Mouse (Mus musculus): ENCODE data around the gene Mettl1. TPM values are rescaled to one million over a fixed set of nuclear protein-coding genes. Genes with fewer than 3 reads are reported as not detected.

Mettl1 gene
- polyA plus RNA-seq, 2 experiments: 12.5 to 19.3 TPM

- WGBS (ENCODE audit: insufficient replicate concordance): 59% methylated on average over 8 of the region's 8 CpGs
- no peaks in the 10 kb centered on the region for H3K9me3 ChIP-seq (ENCODE audit: control insufficient read depth, low read length)
These were observed 42.2 kb downstream of the Mettl1 start for GRCm38 (mm10) chr10:127083292-127083914.

GRCm38 (mm10) chr10:127083915-127084306, 42.7 kb downstream of the Mettl1 start:
- no peak for TF ChIP-seq EP300 (IDR thresholded peaks at IDR 0.05; ENCODE audit: low read depth)
- peak; percentile 23 for TF ChIP-seq CTCF (IDR thresholded peaks at IDR 0.05; ENCODE audit: low read depth)
- Histone ChIP-seq H3K4me3 (ENCODE audit: insufficient read depth in 1 of 2, low read depth in 2 of 2, low read length in 2 of 2) (no peak overlapping the region), H3K36me3 (replicated peaks; ENCODE audit: control insufficient read depth, insufficient read depth, low read depth) (no peaks in the 10 kb centered on the region), H3K9me3 (ENCODE audit: control insufficient read depth, low read length) (no peaks in the 10 kb centered on the region), H3K27ac (no peak overlapping the region), H3K9ac (replicated peaks) (no peak overlapping the region), H3K4me2 (ENCODE audit: low read depth) (no peak overlapping the region), H3K4me1 (replicated peaks; ENCODE audit: control insufficient read depth in 2 of 2, insufficient read depth in 2 of 2, low read length in 1 of 2) (peaks cover 0 to 2% of the 10 kb centered on the region in 2 experiments; a peak in 2 of 4 replicates), H3K27me3 (ENCODE audit: control insufficient read depth, insufficient read depth, low read length) (peaks cover 30% of the 10 kb centered on the region)
- no peak for DNase-seq (ENCODE audit: low read depth in 3 of 3, low spot score in 3 of 3)
- 68% methylated on average over 5 of the region's 5 CpGs for WGBS (ENCODE audit: insufficient replicate concordance)
- no peak for ATAC-seq (ENCODE audit: insufficient read depth)

More at GRCm38 (mm10) chr10:127083292-127083914, 42.2 kb downstream of the Mettl1 start:
- Histone ChIP-seq H3K36me3 (replicated peaks; ENCODE audit: control insufficient read depth, insufficient read depth, low read depth) (no peaks in the 10 kb centered on the region), H3K9ac (replicated peaks) (no peak overlapping the region), H3K27me3 (ENCODE audit: control insufficient read depth, insufficient read depth, low read length) (peaks cover 35% of the 10 kb centered on the region), H3K4me2 (ENCODE audit: low read depth) (no peak overlapping the region), H3K27ac (no peak overlapping the region), H3K4me3 (ENCODE audit: insufficient read depth in 1 of 2, low read depth in 2 of 2, low read length in 2 of 2) (no peak overlapping the region), H3K4me1 (replicated peaks; ENCODE audit: control insufficient read depth in 2 of 2, insufficient read depth in 2 of 2, low read length in 1 of 2) (peaks cover 0 to 2% of the 10 kb centered on the region in 2 experiments; a peak in 2 of 4 replicates)
- no peak for TF ChIP-seq EP300 (IDR thresholded peaks at IDR 0.05; ENCODE audit: low read depth)
- TF ChIP-seq CTCF (IDR thresholded peaks at IDR 0.05; ENCODE audit: low read depth): no peak
- DNase-seq (ENCODE audit: low read depth in 3 of 3, low spot score in 3 of 3) (no peak), ATAC-seq (ENCODE audit: insufficient read depth) (no peak)

- H3K9ac ChIP-seq (replicated peaks): no peak overlapping the region
- DNase-seq (ENCODE audit: low read depth in 3 of 3, low spot score in 3 of 3) (no peak), ATAC-seq (ENCODE audit: insufficient read depth) (no peak)
- peaks cover 0 to 2% of the 10 kb centered on the region in 2 experiments; a peak in 2 of 4 replicates for H3K4me1 ChIP-seq (replicated peaks; ENCODE audit: control insufficient read depth in 2 of 2, insufficient read depth in 2 of 2, low read length in 1 of 2)
- TF ChIP-seq CTCF (IDR thresholded peaks at IDR 0.05; ENCODE audit: low read depth) (no peak), EP300 (IDR thresholded peaks at IDR 0.05; ENCODE audit: low read depth) (no peak)
- no peak overlapping the region for H3K4me3 ChIP-seq (ENCODE audit: insufficient read depth in 1 of 2, low read depth in 2 of 2, low read length in 2 of 2)
- H3K9me3 ChIP-seq (ENCODE audit: control insufficient read depth, low read length): no peaks in the 10 kb centered on the region
- WGBS (ENCODE audit: insufficient replicate concordance): 79% methylated on average over 9 of the region's 9 CpGs
- H3K4me2 ChIP-seq (ENCODE audit: low read depth): no peak overlapping the region
- peaks cover 19% of the 10 kb centered on the region for H3K27me3 ChIP-seq (ENCODE audit: control insufficient read depth, insufficient read depth, low read length)
- no peaks in the 10 kb centered on the region for H3K36me3 ChIP-seq (replicated peaks; ENCODE audit: control insufficient read depth, insufficient read depth, low read depth)
- no peak overlapping the region for H3K27ac ChIP-seq
These were observed 43.8 kb downstream of the Mettl1 start for GRCm38 (mm10) chr10:127085052-127085451.

GRCm38 (mm10) chr10:127085633-127086032, 44.4 kb downstream of the Mettl1 start:
- ATAC-seq (ENCODE audit: insufficient read depth) (no peak), DNase-seq (ENCODE audit: low read depth in 3 of 3, low spot score in 3 of 3) (no peak)
- no peaks in the 10 kb centered on the region for H3K36me3 ChIP-seq (replicated peaks; ENCODE audit: control insufficient read depth, insufficient read depth, low read depth)
- no peak overlapping the region for H3K27ac ChIP-seq
- no peak for TF ChIP-seq CTCF (IDR thresholded peaks at IDR 0.05; ENCODE audit: low read depth)
- TF ChIP-seq EP300 (IDR thresholded peaks at IDR 0.05; ENCODE audit: low read depth): no peak
- no peak overlapping the region for H3K9ac ChIP-seq (replicated peaks)
- no peak overlapping the region for H3K4me3 ChIP-seq (ENCODE audit: insufficient read depth in 1 of 2, low read depth in 2 of 2, low read length in 2 of 2)
- peaks cover 13% of the 10 kb centered on the region for H3K27me3 ChIP-seq (ENCODE audit: control insufficient read depth, insufficient read depth, low read length)
- no peak overlapping the region for H3K4me2 ChIP-seq (ENCODE audit: low read depth)
- no peaks in the 10 kb centered on the region for H3K9me3 ChIP-seq (ENCODE audit: control insufficient read depth, low read length)
- 66% methylated on average over 6 of the region's 6 CpGs for WGBS (ENCODE audit: insufficient replicate concordance)
- H3K4me1 ChIP-seq (replicated peaks; ENCODE audit: control insufficient read depth in 2 of 2, insufficient read depth in 2 of 2, low read length in 1 of 2): peaks cover 0 to 2% of the 10 kb centered on the region in 2 experiments; a peak in 2 of 4 replicates

GRCm38 (mm10) chr10:127090560-127091411, 49.6 kb downstream of the Mettl1 start:
- ATAC-seq (ENCODE audit: insufficient read depth): no peak
- no peaks in the 10 kb centered on the region; a peak in 1 of 4 replicates for H3K4me1 ChIP-seq (replicated peaks; ENCODE audit: control insufficient read depth in 2 of 2, insufficient read depth in 2 of 2, low read length in 1 of 2)
- TF ChIP-seq CTCF (IDR thresholded peaks at IDR 0.05; ENCODE audit: low read depth) (no peak), EP300 (IDR thresholded peaks at IDR 0.05; ENCODE audit: low read depth) (no peak)

More at GRCm38 (mm10) chr10:127090560-127091411, 49.6 kb downstream of the Mettl1 start:
- 61% methylated on average over 57 of the region's 57 CpGs for WGBS (ENCODE audit: insufficient replicate concordance)
- H3K4me2 ChIP-seq (ENCODE audit: low read depth): no peak overlapping the region
- H3K9ac ChIP-seq (replicated peaks): no peak overlapping the region
- H3K9me3 ChIP-seq (ENCODE audit: control insufficient read depth, low read length): no peaks in the 10 kb centered on the region
- H3K27me3 ChIP-seq (ENCODE audit: control insufficient read depth, insufficient read depth, low read length): peaks cover 9% of the 10 kb centered on the region
- H3K36me3 ChIP-seq (replicated peaks; ENCODE audit: control insufficient read depth, insufficient read depth, low read depth): no peaks in the 10 kb centered on the region
- H3K27ac ChIP-seq: no peak overlapping the region
- DNase-seq (ENCODE audit: low read depth in 3 of 3, low spot score in 3 of 3): no peak
- H3K4me3 ChIP-seq (ENCODE audit: insufficient read depth in 1 of 2, low read depth in 2 of 2, low read length in 2 of 2): no peak overlapping the region
